Mouse (Mus musculus) MEL (cell line): ENCODE results near the gene Nprl3. TPM values are rescaled to one million over a fixed set of nuclear protein-coding genes. Genes with fewer than 3 reads are reported as not detected.

Source experiments
- DNase-seq: peaks from one replicate; pipeline ENCODE4 v3.0.0; 2011; ENCODE audit warnings: low read depth, low spot score
- H3K27ac ChIP-seq: 2 replicates; pipeline ENCODE4 v1.5.1; 2012; ENCODE audit warnings: low read depth, mild to moderate bottlenecking, control low read depth, low read length, moderate library complexity; ENCODE audit not compliant: control insufficient read depth
- H3K27me3 ChIP-seq, 2 experiments: fragments of 150-350 bp in 1 of 2; sonication (generic) in 1 of 2; 2 replicates each; pipeline ENCODE4 v1.6.1; 2012; ENCODE audit warnings: low read length in 2 of 2, mild to moderate bottlenecking in 2 of 2, improper control_type of control experiment in 1 of 2, moderate library complexity in 1 of 2; ENCODE audit not compliant: insufficient read depth in 2 of 2, control insufficient read depth in 1 of 2
- H3K36me3 ChIP-seq, 2 experiments: 2 replicates each; pipeline ENCODE4 v1.6.1; 2012 to 2014; ENCODE audit warnings: low read length in 2 of 2, improper control_type of control experiment in 1 of 2, inconsistent platforms in 1 of 2, mild to moderate bottlenecking in 1 of 2; ENCODE audit not compliant: insufficient read depth in 2 of 2, control insufficient read depth in 1 of 2
- H3K4me1 ChIP-seq, 2 experiments: fragments of 150-350 bp in 1 of 2; sonication (generic) in 1 of 2; 2 replicates each; pipeline ENCODE4 v1.6.1; 2012; ENCODE audit warnings: low read length in 2 of 2, improper control_type of control experiment in 1 of 2, mild to moderate bottlenecking in 1 of 2; ENCODE audit not compliant: insufficient read depth in 2 of 2, control insufficient read depth in 1 of 2
- H3K4me3 ChIP-seq, 2 experiments: fragments of 150-350 bp in 1 of 2; sonication (generic) in 1 of 2; 2 replicates each; pipeline ENCODE4 v1.5.1; 2012; ENCODE audit warnings: low read depth in 2 of 2, low read length in 2 of 2, mild to moderate bottlenecking in 2 of 2, moderate library complexity in 2 of 2, control low read depth in 1 of 2, improper control_type of control experiment in 1 of 2; ENCODE audit not compliant: control insufficient read depth in 1 of 2, insufficient read depth in 1 of 2
- H3K79me2 ChIP-seq: 2 replicates; pipeline ENCODE4 v1.6.1; 2012; ENCODE audit warnings: mild to moderate bottlenecking, low read length, moderate library complexity; ENCODE audit not compliant: control insufficient read depth, poor library complexity, insufficient read depth
- H3K9ac ChIP-seq: 2 replicates; pipeline ENCODE4 v1.6.1; 2012; ENCODE audit warnings: low read depth, mild to moderate bottlenecking, control low read depth, low read length, moderate library complexity; ENCODE audit not compliant: control insufficient read depth, poor library complexity, severe bottlenecking
- H3K9me3 ChIP-seq: fragments of 150-350 bp; sonication (generic); replicated peaks from 2 replicates; pipeline ENCODE4 v1.6.1; 2012; ENCODE audit warnings: mild to moderate bottlenecking, low read length, improper control_type of control experiment, moderate library complexity; ENCODE audit not compliant: insufficient read depth
- ELF1 ChIP-seq: IDR thresholded peaks from 2 replicates; pipeline ENCODE4 v1.6.1; 2014; ENCODE audit warnings: low read depth, mild to moderate bottlenecking, inconsistent platforms, low read length, improper control_type of control experiment, moderate library complexity
- EP300 ChIP-seq, 2 experiments: IDR thresholded peaks; 2 replicates each; pipeline ENCODE4 v1.6.1; 2011; ENCODE audit warnings: improper control_type of control experiment in 2 of 2, low read length in 2 of 2, low read depth in 1 of 2, mild to moderate bottlenecking in 1 of 2
- ETS1 ChIP-seq: IDR thresholded peaks from 2 replicates; pipeline ENCODE4 v1.6.1; 2012; ENCODE audit warnings: low read depth, mild to moderate bottlenecking, inconsistent platforms, low read length, improper control_type of control experiment, moderate library complexity
- HCFC1 ChIP-seq: IDR thresholded peaks from 2 replicates; pipeline ENCODE4 v1.6.1; 2012; ENCODE audit warnings: low read depth, mild to moderate bottlenecking, inconsistent platforms, low read length, improper control_type of control experiment, moderate library complexity
- MAFK ChIP-seq: IDR thresholded peaks from 2 replicates; pipeline ENCODE4 v1.6.1; 2011; ENCODE audit warnings: low read depth, mild to moderate bottlenecking, low read length, improper control_type of control experiment, borderline replicate concordance
- MAX ChIP-seq: IDR thresholded peaks from 2 replicates; pipeline ENCODE4 v1.6.1; 2011; ENCODE audit warnings: low read length, improper control_type of control experiment
- MXI1 ChIP-seq: IDR thresholded peaks from 2 replicates; pipeline ENCODE4 v1.6.1; 2011; ENCODE audit warnings: mild to moderate bottlenecking, low read depth, low read length, improper control_type of control experiment
- MYC ChIP-seq: IDR thresholded peaks from 2 replicates; pipeline ENCODE4 v1.6.1; 2011; ENCODE audit warnings: low read depth, mild to moderate bottlenecking, low read length, improper control_type of control experiment, moderate library complexity
- NELFE ChIP-seq: IDR thresholded peaks from 2 replicates; pipeline ENCODE4 v1.6.1; 2011; ENCODE audit warnings: low read depth, low read length, improper control_type of control experiment
- NRF1 ChIP-seq: IDR thresholded peaks from 2 replicates; pipeline ENCODE4 v1.6.1; 2014; ENCODE audit warnings: low read depth, mild to moderate bottlenecking, inconsistent platforms, low read length, improper control_type of control experiment, moderate library complexity; ENCODE audit not compliant: poor library complexity, insufficient read depth, severe bottlenecking
- POLR2A ChIP-seq, 2 experiments: IDR thresholded peaks; 2 replicates each; pipeline ENCODE4 v1.6.1; 2011 to 2012; ENCODE audit warnings: low read length in 2 of 2, mild to moderate bottlenecking in 2 of 2, control low read depth in 1 of 2, improper control_type of control experiment in 1 of 2, low read depth in 1 of 2, moderate library complexity in 1 of 2; ENCODE audit not compliant: control insufficient read depth in 1 of 2, insufficient read depth in 1 of 2, poor library complexity in 1 of 2
- POLR2AphosphoS5 ChIP-seq: IDR thresholded peaks from 2 replicates; pipeline ENCODE4 v1.6.1; 2012; ENCODE audit warnings: low read depth, borderline replicate concordance, mild to moderate bottlenecking, inconsistent platforms, low read length, moderate library complexity, mixed read lengths
- RCOR1 ChIP-seq: IDR thresholded peaks from 2 replicates; pipeline ENCODE4 v1.6.1; 2012; ENCODE audit warnings: low read depth, mild to moderate bottlenecking, inconsistent platforms, low read length, improper control_type of control experiment
- SIN3A ChIP-seq: IDR thresholded peaks from 2 replicates; pipeline ENCODE4 v1.6.1; 2012; ENCODE audit warnings: low read length, improper control_type of control experiment, inconsistent platforms
- TBP ChIP-seq: IDR thresholded peaks from 2 replicates; pipeline ENCODE4 v1.8.0; 2011; ENCODE audit warnings: low read depth, low read length, improper control_type of control experiment
- TCF12 ChIP-seq: IDR thresholded peaks from 2 replicates; pipeline ENCODE4 v1.6.1; 2014; ENCODE audit warnings: low read depth, mild to moderate bottlenecking, inconsistent platforms, low read length, improper control_type of control experiment, moderate library complexity
- UBTF ChIP-seq: IDR thresholded peaks from 2 replicates; pipeline ENCODE4 v1.6.1; 2012; ENCODE audit warnings: low read depth, mild to moderate bottlenecking, inconsistent platforms, low read length, improper control_type of control experiment, moderate library complexity, borderline replicate concordance; ENCODE audit not compliant: insufficient read depth
- USF2 ChIP-seq, 2 experiments: IDR thresholded peaks; 2 replicates each; pipeline ENCODE4 v1.6.1; 2011 to 2012; ENCODE audit warnings: improper control_type of control experiment in 2 of 2, low read length in 2 of 2, borderline replicate concordance in 1 of 2, inconsistent platforms in 1 of 2, low read depth in 1 of 2, mild to moderate bottlenecking in 1 of 2; ENCODE audit not compliant: insufficient read depth in 1 of 2
- ZMIZ1 ChIP-seq: IDR thresholded peaks from 2 replicates; pipeline ENCODE4 v1.6.1; 2012; ENCODE audit warnings: low read depth, mild to moderate bottlenecking, inconsistent platforms, low read length, improper control_type of control experiment, moderate library complexity
- polyA plus RNA-seq, 2 experiments: library from polyadenylated mRNA; stranded (reverse) in 1 of 2; unstranded in 1 of 2; fragments of >175 nt in 1 of 2; fragments of >200 nt in 1 of 2; gene quantifications; 2 replicates each; pipeline versions ENCODE4 v1.2.1 to v1.2.4; 2012; ENCODE audit warnings: low replicate concordance in 2 of 2, low read depth in 1 of 2; ENCODE audit not compliant: insufficient read length in 2 of 2, insufficient read depth in 1 of 2, missing spikeins in 1 of 2
- total RNA-seq: library from RNA; depleted of rRNA; stranded (reverse); fragments of 300-350 nt; gene quantifications from 2 replicates; pipeline ENCODE4 v1.2.3, GENCODE M21; 2012

Gene Nprl3
- total and polyA plus RNA-seq, 3 experiments, result 14.1 to 18.4 TPM; not detected in 1

DNA sequence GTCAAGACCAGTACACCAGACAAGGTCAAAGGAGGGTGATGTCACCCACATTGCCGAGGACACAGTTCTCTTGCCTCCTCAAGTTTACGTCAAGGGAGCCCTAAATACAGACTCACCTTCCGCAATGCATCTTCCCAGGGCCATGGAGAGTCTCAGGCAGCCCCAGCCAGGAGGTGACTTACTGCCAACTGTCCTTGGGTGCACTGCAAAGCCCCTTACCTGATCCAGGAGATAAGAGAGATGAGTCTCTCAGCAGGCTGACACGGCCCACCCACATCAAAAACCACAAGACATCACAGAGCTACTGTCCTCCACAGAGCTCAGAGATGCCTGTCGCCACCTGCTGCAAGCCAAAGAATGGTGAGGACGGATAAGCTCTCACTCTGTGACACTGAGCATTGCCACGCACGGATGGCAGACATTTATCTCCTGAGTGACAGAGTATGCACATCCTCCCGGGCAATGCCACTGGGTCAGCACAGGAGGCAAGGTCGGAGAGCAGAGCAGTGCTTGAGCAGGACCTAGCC lies 67.4 kb downstream of the Nprl3 start, which contains the start of gene Il9r (continued):
- TF ChIP-seq ZMIZ1 (0 out of 2 replicates have a peak, but pooled peaks have one; percentile 54), POLR2A (IDR thresholded peaks at IDR 0.05; ENCODE audit: control insufficient read depth in 1 of 2, insufficient read depth in 1 of 2, low read depth in 1 of 2, low read length in 2 of 2, poor library complexity in 1 of 2) (peak in 1 of 2 experiments; percentile 53; a peak in 1 of 4 replicates), MAFK (no peak; the same call in 1 of the 2 replicates)
- TF ChIP-seq, all 39 proteins: peak for 20

DNA sequence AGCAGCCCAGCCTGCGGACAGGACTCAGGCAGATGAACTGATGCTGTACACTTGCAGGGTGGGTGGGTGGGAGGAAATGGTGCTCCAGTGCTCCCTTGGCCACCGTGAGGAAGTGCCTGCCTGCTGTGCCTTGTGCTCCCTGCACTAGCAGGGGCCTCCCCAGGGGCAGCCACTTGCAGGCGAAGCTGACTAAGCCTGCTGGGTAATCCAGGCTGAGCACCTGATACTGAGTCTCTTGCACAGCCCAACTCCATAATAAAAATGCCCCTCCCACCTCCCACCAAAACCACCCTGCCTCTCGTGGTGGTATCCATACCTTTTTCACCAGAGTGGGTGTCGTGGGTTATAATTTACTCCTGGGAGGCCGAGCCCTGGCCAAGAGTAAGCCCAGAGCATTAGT lies 68.3 kb downstream of the Nprl3 start:
- Histone ChIP-seq H3K27ac (peak overlapping the region; percentile 88), H3K9me3 (no peaks in the 10 kb centered on the region), H3K27me3 (no peaks in the 10 kb centered on the region), H3K9ac (peak overlapping the region; percentile 57), H3K4me1 (peaks cover 28 to 46% of the 10 kb centered on the region in 2 experiments), H3K79me2 (peaks cover 24% of the 10 kb centered on the region), H3K36me3 (peaks cover 0 to 33% of the 10 kb centered on the region in 2 experiments; a peak in 3 of 4 replicates), H3K4me3 (peak overlapping the region; percentile 57 to 77)
- DNase-seq, result peak; percentile 71
- 0 out of 2 replicates have a peak, but pooled peaks have one; percentile 2 for TF ChIP-seq TCF12
- TF ChIP-seq TBP, result 0 out of 2 replicates have a peak, but pooled peaks have one; percentile 7
- peak in 1 of 2 experiments; percentile 44; a peak in 1 of 4 replicates for TF ChIP-seq POLR2A (IDR thresholded peaks at IDR 0.05; ENCODE audit: control insufficient read depth in 1 of 2, insufficient read depth in 1 of 2, low read depth in 1 of 2, low read length in 2 of 2, poor library complexity in 1 of 2)
- no peak for TF ChIP-seq UBTF
- TF ChIP-seq MAX, result no peak

DNA sequence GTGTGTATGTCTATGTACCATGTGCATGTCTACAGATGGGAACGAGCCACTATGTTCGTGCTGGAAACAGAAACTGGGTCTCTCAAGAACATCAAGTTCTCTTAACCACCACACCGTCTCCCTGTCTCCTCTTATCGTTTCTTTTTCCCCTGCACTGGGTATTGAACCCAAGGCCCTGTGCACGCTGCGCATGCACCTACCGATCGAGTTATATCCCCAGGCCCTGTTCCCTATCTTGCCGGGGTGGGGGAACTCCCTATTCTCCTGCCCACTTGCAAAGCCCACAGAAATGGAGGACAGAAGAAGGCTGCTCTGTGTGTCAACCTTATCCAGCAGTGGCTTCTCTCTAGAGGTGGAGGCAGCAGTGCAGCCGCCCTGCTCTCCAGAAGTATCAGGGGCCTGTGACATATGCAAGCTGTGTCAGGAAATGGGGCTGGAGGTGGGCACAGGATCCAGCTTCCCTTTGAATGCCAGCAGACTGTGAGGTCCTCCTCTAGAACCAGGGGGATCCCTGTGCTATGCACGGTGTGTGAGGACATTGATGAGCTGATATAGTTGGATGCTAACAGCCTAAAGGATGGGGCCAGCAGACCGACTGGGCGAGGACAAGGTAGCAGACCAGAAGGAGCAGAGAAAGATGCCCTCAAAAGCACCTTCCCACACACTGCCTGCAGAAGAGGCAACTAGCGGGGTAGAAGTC lies 69.1 kb downstream of the Nprl3 start:
- TF ChIP-seq MAFK, result 0 out of 2 replicates have a peak, but pooled peaks have one; percentile 10
- TF ChIP-seq SIN3A, result peak; percentile 57; the same call in 1 of the 2 replicates
- TF ChIP-seq RCOR1, result no peak
- TF ChIP-seq EP300 (IDR thresholded peaks at IDR 0.05; ENCODE audit: low read depth in 1 of 2, low read length in 2 of 2), result 0 out of 4 replicates have a peak, but pooled peaks of 1 of the 2 experiments have one; percentile 6
- TF ChIP-seq ELF1, result 0 out of 2 replicates have a peak, but pooled peaks have one; percentile 23
- TF ChIP-seq MYC, result 0 out of 2 replicates have a peak, but pooled peaks have one; percentile 27
- no peak; the same call in 1 of the 2 replicates for TF ChIP-seq MXI1
- TF ChIP-seq POLR2AphosphoS5, result no peak
- 0 out of 2 replicates have a peak, but pooled peaks have one; percentile 19 for TF ChIP-seq HCFC1
- TF ChIP-seq ZMIZ1, result no peak
- 0 out of 2 replicates have a peak, but pooled peaks have one; percentile 6 for TF ChIP-seq ETS1
- TF ChIP-seq NRF1, result peak; percentile 66
- 0 out of 2 replicates have a peak, but pooled peaks have one; percentile 16 for TF ChIP-seq NELFE
- no peak for TF ChIP-seq TCF12
- no peak for TF ChIP-seq USF2 (IDR thresholded peaks at IDR 0.05; ENCODE audit: borderline replicate concordance in 1 of 2, insufficient read depth in 1 of 2, low read depth in 1 of 2, low read length in 2 of 2)
- TF ChIP-seq MAX, result peak; percentile 35; the same call in 1 of the 2 replicates
- TF ChIP-seq, all 39 proteins: peak for 10
- Histone ChIP-seq H3K27me3 (no peaks in the 10 kb centered on the region), H3K9ac (peak overlapping the region; percentile 65), H3K4me1 (peaks cover 28 to 45% of the 10 kb centered on the region in 2 experiments), H3K79me2 (peaks cover 24% of the 10 kb centered on the region), H3K9me3 (no peaks in the 10 kb centered on the region), H3K4me3 (peak overlapping the region; percentile 57), H3K27ac (peak overlapping the region; percentile 94), H3K36me3 (peaks cover 0 to 33% of the 10 kb centered on the region in 2 experiments; a peak in 3 of 4 replicates)
- DNase-seq, result no peak
